Mouse (Mus musculus): Measurements from ENCODE around the gene Cyth3. TPM values are rescaled to one million over a fixed set of nuclear protein-coding genes. Genes with fewer than 3 reads are reported as not detected.

Cyth3 gene
- polyA plus RNA-seq, 1 experiment from 2014 or later = 50.9 TPM

- H3K4me2 ChIP-seq (replicated peaks; ENCODE audit: low read depth, low read length) = no peak overlapping the region
- ATAC-seq (ENCODE audit: insufficient number of reproducible peaks, insufficient read depth, low FRiP score, low read depth) = no peak
- H3K27me3 ChIP-seq (ENCODE audit: control insufficient read depth, insufficient read depth, low read length) = no peaks in the 10 kb centered on the region
- 26% methylated on average over 7 of the region's 7 CpGs for WGBS
- H3K4me3 ChIP-seq (ENCODE audit: low read depth, low read length) = no peak overlapping the region
- no peaks in the 10 kb centered on the region for H3K9me3 ChIP-seq (ENCODE audit: control insufficient read depth, low read depth, low read length)
- no peak overlapping the region; the same call in 1 of the 2 replicates for H3K27ac ChIP-seq (ENCODE audit: low read length)
- no peak overlapping the region for H3K9ac ChIP-seq (replicated peaks; ENCODE audit: low read depth, low read length)
- H3K36me3 ChIP-seq (ENCODE audit: control insufficient read depth, insufficient read depth, low read length) = no peaks in the 10 kb centered on the region
- peaks cover 12% of the 10 kb centered on the region for H3K4me1 ChIP-seq (ENCODE audit: control insufficient read depth, insufficient read depth, low read length)
Observed at GRCm38 (mm10) chr5:143618585-143618984, 3.7 kb upstream of the Cyth3 start.

- H3K9me3 ChIP-seq (ENCODE audit: control insufficient read depth, low read depth, low read length) = no peaks in the 10 kb centered on the region
- H3K27ac ChIP-seq (ENCODE audit: low read length) = no peak overlapping the region
- 6% methylated on average over 1 of the region's 1 CpGs for WGBS
- no peaks in the 10 kb centered on the region for H3K36me3 ChIP-seq (ENCODE audit: control insufficient read depth, insufficient read depth, low read length)
- H3K4me1 ChIP-seq (ENCODE audit: control insufficient read depth, insufficient read depth, low read length) = peaks cover 24% of the 10 kb centered on the region
- ATAC-seq (ENCODE audit: insufficient number of reproducible peaks, insufficient read depth, low FRiP score, low read depth) = no peak
- no peak overlapping the region for H3K9ac ChIP-seq (replicated peaks; ENCODE audit: low read depth, low read length)
- no peaks in the 10 kb centered on the region for H3K27me3 ChIP-seq (ENCODE audit: control insufficient read depth, insufficient read depth, low read length)
- no peak overlapping the region for H3K4me2 ChIP-seq (replicated peaks; ENCODE audit: low read depth, low read length)
- no peak overlapping the region for H3K4me3 ChIP-seq (ENCODE audit: low read depth, low read length)
Observed at GRCm38 (mm10) chr5:143620196-143620595, 2.1 kb upstream of the Cyth3 start.

- ATAC-seq (ENCODE audit: insufficient number of reproducible peaks, insufficient read depth, low FRiP score, low read depth) = no peak
- Histone ChIP-seq H3K9ac (replicated peaks; ENCODE audit: low read depth, low read length) (no peak overlapping the region), H3K27me3 (ENCODE audit: control insufficient read depth, insufficient read depth, low read length) (no peaks in the 10 kb centered on the region), H3K4me2 (replicated peaks; ENCODE audit: low read depth, low read length) (no peak overlapping the region), H3K36me3 (ENCODE audit: control insufficient read depth, insufficient read depth, low read length) (no peaks in the 10 kb centered on the region), H3K9me3 (ENCODE audit: control insufficient read depth, low read depth, low read length) (no peaks in the 10 kb centered on the region), H3K4me3 (ENCODE audit: low read depth, low read length) (no peak overlapping the region), H3K4me1 (ENCODE audit: control insufficient read depth, insufficient read depth, low read length) (peaks cover 31% of the 10 kb centered on the region), H3K27ac (ENCODE audit: low read length) (no peak overlapping the region)
- WGBS = 28% methylated on average over 13 of the region's 13 CpGs
Observed at GRCm38 (mm10) chr5:143620941-143621340, 1.3 kb upstream of the Cyth3 start.

GRCm38 (mm10) chr5:143622623-143623150 lies 440 bp downstream of the Cyth3 start:
- H3K36me3 ChIP-seq (ENCODE audit: control insufficient read depth, insufficient read depth, low read length) = no peaks in the 10 kb centered on the region
- H3K27ac ChIP-seq (ENCODE audit: low read length) = peak overlapping the region; percentile 61; the same call in 1 of the 2 replicates
- peak overlapping the region; percentile 74 for H3K4me2 ChIP-seq (replicated peaks; ENCODE audit: low read depth, low read length)
- H3K9ac ChIP-seq (replicated peaks; ENCODE audit: low read depth, low read length) = peak overlapping the region; percentile 83
- H3K9me3 ChIP-seq (ENCODE audit: control insufficient read depth, low read depth, low read length) = no peaks in the 10 kb centered on the region
- H3K4me3 ChIP-seq (ENCODE audit: low read depth, low read length) = peak overlapping the region; percentile 88
- ATAC-seq (ENCODE audit: insufficient number of reproducible peaks, insufficient read depth, low FRiP score, low read depth) = peak; percentile 68
- H3K27me3 ChIP-seq (ENCODE audit: control insufficient read depth, insufficient read depth, low read length) = no peaks in the 10 kb centered on the region
- H3K4me1 ChIP-seq (ENCODE audit: control insufficient read depth, insufficient read depth, low read length) = peaks cover 34% of the 10 kb centered on the region
- under 1% methylated on average over 48 of the region's 48 CpGs for WGBS

GRCm38 (mm10) chr5:143623356-143624295 lies 1.4 kb downstream of the Cyth3 start:
- H3K4me2 ChIP-seq (replicated peaks; ENCODE audit: low read depth, low read length) = peak overlapping the region; percentile 74
- peak overlapping the region; percentile 83; the same call in 1 of the 2 replicates for H3K9ac ChIP-seq (replicated peaks; ENCODE audit: low read depth, low read length)
- H3K27ac ChIP-seq (ENCODE audit: low read length) = 0 out of 2 replicates have a peak overlapping the region, but pooled peaks have one; percentile 6
- H3K27me3 ChIP-seq (ENCODE audit: control insufficient read depth, insufficient read depth, low read length) = no peaks in the 10 kb centered on the region
- peak overlapping the region; percentile 88 for H3K4me3 ChIP-seq (ENCODE audit: low read depth, low read length)
- H3K9me3 ChIP-seq (ENCODE audit: control insufficient read depth, low read depth, low read length) = no peaks in the 10 kb centered on the region
- no peaks in the 10 kb centered on the region for H3K36me3 ChIP-seq (ENCODE audit: control insufficient read depth, insufficient read depth, low read length)
- WGBS = 30% methylated on average over 19 of the region's 19 CpGs
- no peak for ATAC-seq (ENCODE audit: insufficient number of reproducible peaks, insufficient read depth, low FRiP score, low read depth)
- peaks cover 38% of the 10 kb centered on the region for H3K4me1 ChIP-seq (ENCODE audit: control insufficient read depth, insufficient read depth, low read length)

- peak overlapping the region; percentile 74 for H3K4me2 ChIP-seq (replicated peaks; ENCODE audit: low read depth, low read length)
- H3K27me3 ChIP-seq (ENCODE audit: control insufficient read depth, insufficient read depth, low read length) = no peaks in the 10 kb centered on the region
- H3K4me1 ChIP-seq (ENCODE audit: control insufficient read depth, insufficient read depth, low read length) = peaks cover 38% of the 10 kb centered on the region
- H3K36me3 ChIP-seq (ENCODE audit: control insufficient read depth, insufficient read depth, low read length) = no peaks in the 10 kb centered on the region
- 42% methylated on average over 3 of the region's 3 CpGs for WGBS
- H3K9me3 ChIP-seq (ENCODE audit: control insufficient read depth, low read depth, low read length) = no peaks in the 10 kb centered on the region
- no peak overlapping the region for H3K9ac ChIP-seq (replicated peaks; ENCODE audit: low read depth, low read length)
- no peak for ATAC-seq (ENCODE audit: insufficient number of reproducible peaks, insufficient read depth, low FRiP score, low read depth)
- H3K27ac ChIP-seq (ENCODE audit: low read length) = no peak overlapping the region
- H3K4me3 ChIP-seq (ENCODE audit: low read depth, low read length) = no peak overlapping the region; the same call in 1 of the 2 replicates
Observed at GRCm38 (mm10) chr5:143624449-143624848, 2.2 kb downstream of the Cyth3 start.

- H3K9me3 ChIP-seq (ENCODE audit: control insufficient read depth, low read depth, low read length) = no peaks in the 10 kb centered on the region
- WGBS = 71% methylated on average over 12 of the region's 12 CpGs
- H3K9ac ChIP-seq (replicated peaks; ENCODE audit: low read depth, low read length) = no peak overlapping the region
- ATAC-seq (ENCODE audit: insufficient number of reproducible peaks, insufficient read depth, low FRiP score, low read depth) = no peak
- no peaks in the 10 kb centered on the region for H3K36me3 ChIP-seq (ENCODE audit: control insufficient read depth, insufficient read depth, low read length)
- no peak overlapping the region for H3K4me3 ChIP-seq (ENCODE audit: low read depth, low read length)
- peaks cover 38% of the 10 kb centered on the region for H3K4me1 ChIP-seq (ENCODE audit: control insufficient read depth, insufficient read depth, low read length)
- H3K27ac ChIP-seq (ENCODE audit: low read length) = peak overlapping the region; percentile 49; the same call in 1 of the 2 replicates
- H3K27me3 ChIP-seq (ENCODE audit: control insufficient read depth, insufficient read depth, low read length) = no peaks in the 10 kb centered on the region
- peak overlapping the region; percentile 7 for H3K4me2 ChIP-seq (replicated peaks; ENCODE audit: low read depth, low read length)
Observed at GRCm38 (mm10) chr5:143625497-143625896, 3.2 kb downstream of the Cyth3 start.

- no peaks in the 10 kb centered on the region for H3K36me3 ChIP-seq (ENCODE audit: control insufficient read depth, insufficient read depth, low read length)
- no peak overlapping the region for H3K9ac ChIP-seq (replicated peaks; ENCODE audit: low read depth, low read length)
- peaks cover 35% of the 10 kb centered on the region for H3K4me1 ChIP-seq (ENCODE audit: control insufficient read depth, insufficient read depth, low read length)
- H3K27me3 ChIP-seq (ENCODE audit: control insufficient read depth, insufficient read depth, low read length) = no peaks in the 10 kb centered on the region
- peak overlapping the region; percentile 7; the same call in 1 of the 2 replicates for H3K4me2 ChIP-seq (replicated peaks; ENCODE audit: low read depth, low read length)
- H3K9me3 ChIP-seq (ENCODE audit: control insufficient read depth, low read depth, low read length) = no peaks in the 10 kb centered on the region
- 52% methylated on average over 11 of the region's 11 CpGs for WGBS
- ATAC-seq (ENCODE audit: insufficient number of reproducible peaks, insufficient read depth, low FRiP score, low read depth) = no peak
- no peak overlapping the region for H3K4me3 ChIP-seq (ENCODE audit: low read depth, low read length)
- H3K27ac ChIP-seq (ENCODE audit: low read length) = peak overlapping the region; percentile 49; the same call in 1 of the 2 replicates
Observed at GRCm38 (mm10) chr5:143625940-143626588, 3.8 kb downstream of the Cyth3 start.
